In the genomic region with DNA sequence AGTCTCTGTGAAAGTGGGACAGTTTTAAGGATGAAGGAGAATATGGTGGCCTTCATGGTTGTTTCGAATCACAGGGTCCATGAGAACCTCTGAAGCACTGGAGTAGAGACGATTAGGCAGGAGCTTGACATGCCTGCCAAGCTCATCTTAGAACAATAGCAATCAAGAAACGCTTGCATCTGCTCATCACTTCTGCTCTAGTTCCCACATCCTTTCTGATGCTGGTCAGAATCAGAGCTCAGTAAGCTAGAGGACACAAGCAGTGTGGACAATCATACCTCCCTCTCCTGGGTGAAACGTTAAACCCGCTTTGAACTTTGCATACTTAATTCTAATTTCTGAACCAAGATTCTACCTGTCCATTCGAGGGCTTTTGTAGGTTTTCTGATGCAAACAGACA, we compare ENCODE assay signal across 19 mouse cellular contexts.
"Had no signal": no experiment of that assay in that cellular context is flagged by ENCODE, and none has a peak within 500 bp of the region (broad histone marks: within the 10 kb centered on the region; RNA-seq: fewer than 3 reads in every experiment).

No protein-coding gene starts in this region.

- H3K27me3 ChIP-seq: midbrain, embryonic 12.5 days; neural tube, embryonic 13.5 days; neural tube, embryonic 15.5 days had no signal

- H3K36me3 ChIP-seq: midbrain, embryonic 10.5 days; midbrain, embryonic 12.5 days; neural tube, embryonic 13.5 days; neural tube, embryonic 15.5 days had no signal

- H3K4me3 ChIP-seq: midbrain, embryonic 10.5 days; midbrain, embryonic 12.5 days; myocyte; neural tube, embryonic 13.5 days; neural tube, embryonic 15.5 days had no signal

- H3K4me2 ChIP-seq: lung, embryonic 14.5 days; midbrain, embryonic 12.5 days; neural tube, embryonic 13.5 days; neural tube, embryonic 15.5 days had no signal

- H3K9ac ChIP-seq: liver, embryonic 14.5 days; lung, embryonic 14.5 days; midbrain, embryonic 12.5 days; neural tube, embryonic 13.5 days; neural tube, embryonic 15.5 days had no signal

- ATAC-seq: lung, postnatal 0 days; midbrain, embryonic 16.5 days had no signal

- DNase-seq: lung, adult 18-20 months; lung, embryonic 14.5 days; lung, postnatal 4 days; midbrain, embryonic 14.5 days; right cerebral cortex, adult 18-20 months; right cerebral cortex, postnatal 25 days; right cerebral cortex, postnatal 4 days; spleen, adult 18-20 months; thymus, adult 18-20 months; thymus, postnatal 14 days; thymus, postnatal 36 days had no signal

- H3K27ac ChIP-seq: liver, embryonic 14.5 days; midbrain, embryonic 10.5 days; midbrain, embryonic 12.5 days; neural tube, embryonic 13.5 days; neural tube, embryonic 15.5 days had no signal

- H3K9me3 ChIP-seq: midbrain, embryonic 10.5 days; midbrain, embryonic 12.5 days; neural tube, embryonic 13.5 days; neural tube, embryonic 15.5 days had no signal

- H3K4me1 ChIP-seq: midbrain, embryonic 12.5 days; neural tube, embryonic 13.5 days; neural tube, embryonic 15.5 days had no signal
